Mouse (Mus musculus): Measurements from ENCODE around the gene Postn.
A peak's percentile ranks its signal among the peaks of the same experiment; 100 is the strongest.

Gene Postn

GRCm38 (mm10) chr3:54360897-54361296 lies at the start of gene Postn:
Gene Postn, plus strand, starts transcription at chr3:54361109.
- DNase-seq: peak; percentile 22

GRCm38 (mm10) chr3:54314055-54314454 lies 46.9 kb upstream of the Postn start:
- DNase-seq: no peak

- DNase-seq: peak; percentile 73
Measured at GRCm38 (mm10) chr3:54352891-54353652, 7.8 kb upstream of the Postn start.

GRCm38 (mm10) chr3:54357561-54357960 lies 3.3 kb upstream of the Postn start:
- DNase-seq: peak; percentile 46

- peak; percentile 78 for DNase-seq
Measured at GRCm38 (mm10) chr3:54358463-54359189, 2.3 kb upstream of the Postn start.

DNA sequence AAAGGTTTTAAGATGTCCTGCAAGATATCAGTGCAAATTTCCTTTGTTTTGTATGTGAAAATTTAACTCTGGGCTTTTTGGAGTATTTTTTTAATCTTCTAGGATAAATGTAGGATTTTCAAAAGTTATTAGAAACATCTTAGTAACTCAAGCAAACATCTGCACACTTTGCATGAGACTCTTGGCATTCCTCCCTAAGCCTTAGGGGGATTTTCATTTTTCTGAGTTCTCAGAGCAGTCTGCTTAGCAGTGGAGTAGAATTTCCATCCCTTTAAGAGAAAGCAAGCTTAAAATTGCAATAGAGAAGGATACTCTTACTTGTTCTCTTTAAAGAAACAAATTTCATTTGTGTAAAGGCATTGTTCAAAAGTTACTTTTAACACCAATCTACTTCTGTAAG lies 747 bp downstream of the Postn start:
- DNase-seq: no peak

GRCm38 (mm10) chr3:54371015-54371414 lies 10.1 kb downstream of the Postn start:
- DNase-seq: no peak

DNA sequence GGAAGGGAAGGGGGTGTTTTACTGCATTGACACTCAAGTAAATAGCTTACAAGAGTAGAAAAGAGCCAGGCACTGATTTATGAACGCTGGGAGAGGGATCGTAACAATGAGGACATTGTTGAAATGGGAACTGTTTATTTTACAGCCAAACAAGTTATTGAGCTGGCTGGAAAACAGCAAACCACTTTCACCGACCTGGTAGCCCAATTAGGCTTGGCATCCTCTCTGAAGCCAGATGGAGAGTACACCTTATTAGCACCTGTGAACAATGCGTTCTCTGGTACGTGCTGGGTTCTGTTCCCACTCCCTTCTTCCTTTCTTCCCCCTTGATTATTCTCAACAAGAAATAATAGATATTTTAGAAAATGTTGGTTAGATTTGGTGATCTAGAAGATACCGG lies 11.7 kb downstream of the Postn start:
- no peak for DNase-seq

- no peak for DNase-seq
Measured at GRCm38 (mm10) chr3:54376014-54376413, 15.1 kb downstream of the Postn start.

DNA sequence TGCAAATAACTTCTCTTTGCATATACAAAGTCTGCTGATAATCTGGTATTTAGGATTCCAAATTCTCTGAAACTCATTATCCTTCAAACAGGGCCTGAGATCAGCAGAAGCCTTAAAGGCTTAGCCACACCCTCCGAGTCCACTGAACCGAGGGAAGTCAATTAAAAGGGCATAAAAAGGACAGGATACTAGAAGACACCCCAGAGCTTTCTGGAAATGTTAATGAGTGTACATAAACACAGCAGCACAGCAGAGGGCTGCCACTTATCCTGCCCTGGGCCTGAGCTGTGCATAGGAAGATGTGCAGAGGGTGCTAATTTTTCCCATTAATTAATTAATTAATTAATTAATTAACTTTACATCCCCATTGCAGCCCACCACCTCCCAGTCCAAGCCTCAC lies 16.7 kb downstream of the Postn start:
- no peak for DNase-seq

DNA sequence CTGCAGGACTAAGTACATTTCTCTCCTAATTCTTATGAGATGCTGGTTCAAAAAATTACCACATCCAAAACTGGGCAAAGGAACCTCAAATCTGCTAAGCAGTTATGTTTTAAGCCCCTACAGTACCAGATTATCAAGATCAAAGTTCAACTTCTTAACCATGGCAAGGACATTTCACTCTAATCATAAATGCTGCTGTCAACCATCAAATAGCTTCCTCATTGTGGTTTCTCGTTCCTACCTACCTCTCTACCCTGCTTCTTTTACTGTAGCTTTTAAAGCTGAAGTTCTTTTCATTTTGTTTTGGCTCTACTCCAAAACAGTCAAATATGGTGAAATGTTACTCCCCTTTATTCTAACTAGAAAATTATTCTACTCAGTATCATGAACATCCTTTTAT lies 17.2 kb downstream of the Postn start:
- DNase-seq: no peak

GRCm38 (mm10) chr3:54379981-54380380 lies 19.1 kb downstream of the Postn start:
- no peak for DNase-seq

- no peak for DNase-seq
Measured at GRCm38 (mm10) chr3:54399321-54399720, 38.4 kb downstream of the Postn start.

GRCm38 (mm10) chr3:54399911-54400310 lies 39.0 kb downstream of the Postn start:
- no peak for DNase-seq

- no peak for DNase-seq
Measured at GRCm38 (mm10) chr3:54400617-54401016, 39.7 kb downstream of the Postn start.

DNA sequence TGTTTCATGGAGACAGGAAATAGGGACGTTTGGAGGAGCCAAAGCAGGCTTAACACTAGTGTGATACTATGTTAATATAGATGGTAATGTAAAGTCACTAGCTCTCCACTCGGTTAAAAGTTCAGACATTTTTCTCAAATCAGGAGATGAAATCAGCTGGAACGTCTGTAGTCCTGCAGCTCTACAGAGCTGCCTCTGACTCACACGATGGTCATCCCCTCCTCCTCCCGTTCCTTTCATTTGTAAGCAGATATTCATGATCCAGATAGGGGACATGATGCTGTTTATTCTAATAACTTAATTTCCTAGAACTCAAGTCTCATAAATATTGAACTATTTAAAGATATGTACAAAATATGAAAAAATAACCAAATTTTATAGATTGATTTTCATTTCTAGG lies 40.8 kb downstream of the Postn start:
- no peak for DNase-seq

DNA sequence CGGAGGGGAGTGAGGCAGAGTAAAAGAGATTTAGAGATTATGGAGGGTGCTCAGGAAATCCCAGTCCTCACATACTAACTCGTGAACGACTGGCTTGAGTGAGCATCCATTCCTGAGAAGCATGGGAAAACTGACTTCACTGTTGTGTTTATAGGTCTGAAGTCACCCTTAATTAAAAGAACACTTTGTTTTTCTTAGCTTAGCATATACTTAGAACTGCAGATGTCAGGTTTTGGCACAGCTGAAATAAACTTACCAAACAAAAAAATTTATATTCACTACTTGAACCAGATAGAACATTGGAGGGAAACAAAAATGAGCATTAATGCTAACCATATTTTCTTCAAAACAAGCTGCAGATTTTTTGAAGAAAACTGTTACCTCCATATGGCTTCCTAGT lies 42.9 kb downstream of the Postn start:
- no peak for DNase-seq

DNA sequence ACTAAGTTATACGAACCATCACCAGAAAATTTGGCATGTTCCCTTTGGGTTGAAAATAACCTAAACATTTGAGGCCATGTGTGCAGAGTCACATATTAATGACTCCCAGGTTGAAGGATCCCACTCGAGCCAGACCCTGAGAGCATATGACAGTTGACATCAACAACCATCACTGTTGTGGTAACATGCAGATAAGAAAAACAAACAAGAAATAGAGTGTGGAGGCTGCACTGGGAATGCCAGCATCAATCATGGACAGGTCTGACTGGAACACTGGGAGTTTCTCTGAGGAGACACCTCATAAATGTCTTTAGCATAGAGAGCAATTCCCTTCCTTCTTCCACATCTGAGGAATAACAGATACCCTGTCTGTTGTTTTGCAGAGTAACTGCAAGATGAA lies 45.7 kb downstream of the Postn start:
- DNase-seq: no peak

DNA sequence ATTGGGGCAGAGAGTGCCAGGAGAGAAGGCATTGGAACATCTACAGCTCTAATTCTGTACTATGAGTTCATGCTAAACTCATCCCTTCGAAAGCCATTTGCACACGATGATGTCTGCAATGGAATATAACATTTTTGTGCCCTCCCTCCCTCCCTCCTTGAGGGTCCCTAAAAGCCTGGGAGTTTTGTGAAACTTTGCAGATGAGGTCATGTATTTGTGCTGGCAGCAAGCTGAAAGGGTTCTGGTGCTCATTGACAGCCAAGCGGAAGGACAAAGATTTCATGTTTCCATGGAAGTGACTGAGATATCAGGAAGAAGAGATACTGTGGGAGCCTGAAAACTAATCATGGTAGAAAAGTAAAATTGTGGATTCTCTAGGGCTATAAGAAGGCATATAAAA lies 50.1 kb downstream of the Postn start:
- DNase-seq: no peak

GRCm38 (mm10) chr3:54412885-54413583 lies 52.1 kb downstream of the Postn start:
- DNase-seq: peak; percentile 74

- no peak for DNase-seq
Measured at GRCm38 (mm10) chr3:54413584-54413897, 52.6 kb downstream of the Postn start.

DNA sequence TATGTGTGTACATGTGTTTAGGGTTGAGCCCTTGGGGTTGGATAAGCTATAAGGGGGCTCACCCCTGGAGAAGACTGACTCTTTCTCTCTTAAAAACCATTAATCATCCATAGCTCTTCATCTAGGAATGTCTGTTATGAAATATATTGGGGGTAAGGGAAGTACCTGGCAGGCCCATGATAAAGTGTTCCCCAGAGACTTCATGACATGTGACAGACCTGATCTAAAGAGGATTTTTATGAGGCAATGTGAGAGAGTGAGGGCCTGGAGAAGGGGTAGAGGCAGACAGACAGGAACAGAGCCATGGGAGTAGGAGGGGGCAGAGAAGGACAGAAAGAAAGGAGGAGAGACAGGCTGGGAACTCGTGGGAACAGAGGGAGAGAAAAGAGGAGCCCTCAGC lies 53.5 kb downstream of the Postn start:
- no peak for DNase-seq

- DNase-seq: peak; percentile 48
Measured at GRCm38 (mm10) chr3:54417833-54418386, 57.0 kb downstream of the Postn start.

All from embryo, embryonic 11 days (tissue).